Mouse (Mus musculus): ENCODE results near the gene Rabep1.

GRCm38 (mm10) chr11:70805641-70806175, 38.9 kb upstream of the Rabep1 start:
- TF ChIP-seq GATA1 (IDR thresholded peaks at IDR 0.05; ENCODE audit: borderline replicate concordance, low read length) (no peak), FLI1 (IDR thresholded peaks at IDR 0.05; ENCODE audit: low read length) (no peak)

Measured in megakaryocyte, embryonic 14.5 days (primary cell).